Mouse (Mus musculus): ENCODE measurements around the gene Eif2d.

Eif2d gene

DNA sequence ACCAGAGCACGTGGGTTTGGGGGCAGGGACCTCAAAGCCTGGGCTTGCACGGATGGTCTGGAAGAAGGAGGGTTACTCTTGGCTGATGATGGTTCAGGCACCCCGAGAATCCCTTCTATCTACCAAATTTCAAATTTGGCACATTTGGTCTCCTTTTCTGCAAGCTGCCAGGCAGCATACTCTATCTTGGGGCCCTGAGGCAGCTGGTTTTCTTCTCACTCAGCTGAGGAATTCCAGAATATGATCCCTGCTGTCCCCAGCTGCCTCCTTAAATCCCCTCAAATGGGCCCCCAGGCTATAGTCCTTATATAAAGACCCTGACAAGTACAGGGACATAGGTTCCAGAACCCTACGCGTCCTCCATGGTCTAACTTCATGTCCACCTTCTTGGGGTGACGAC is 60.4 kb downstream of the Eif2d start:
- no peak for DNase-seq (ENCODE audit: low spot score)

DNA sequence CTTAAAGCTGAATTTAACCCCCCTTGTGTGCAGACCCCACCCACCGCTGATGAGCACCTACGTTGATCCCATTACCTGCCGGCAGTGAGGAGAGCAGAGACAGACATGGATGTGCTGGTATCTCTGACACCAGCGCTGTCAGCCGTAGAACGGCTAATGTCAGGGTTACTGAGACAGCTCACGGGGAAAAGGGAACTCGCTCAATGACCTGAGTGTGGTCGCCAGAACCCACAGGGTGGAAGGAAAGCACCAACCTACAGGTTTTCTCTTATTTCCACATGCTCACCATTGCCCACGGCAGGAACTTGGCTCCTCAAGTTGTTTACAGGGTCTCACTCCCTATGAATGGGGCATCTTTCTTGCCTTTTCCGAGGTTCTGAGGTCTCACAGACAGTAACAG is 66.0 kb downstream of the Eif2d start:
- DNase-seq (ENCODE audit: low spot score) = no peak

DNA sequence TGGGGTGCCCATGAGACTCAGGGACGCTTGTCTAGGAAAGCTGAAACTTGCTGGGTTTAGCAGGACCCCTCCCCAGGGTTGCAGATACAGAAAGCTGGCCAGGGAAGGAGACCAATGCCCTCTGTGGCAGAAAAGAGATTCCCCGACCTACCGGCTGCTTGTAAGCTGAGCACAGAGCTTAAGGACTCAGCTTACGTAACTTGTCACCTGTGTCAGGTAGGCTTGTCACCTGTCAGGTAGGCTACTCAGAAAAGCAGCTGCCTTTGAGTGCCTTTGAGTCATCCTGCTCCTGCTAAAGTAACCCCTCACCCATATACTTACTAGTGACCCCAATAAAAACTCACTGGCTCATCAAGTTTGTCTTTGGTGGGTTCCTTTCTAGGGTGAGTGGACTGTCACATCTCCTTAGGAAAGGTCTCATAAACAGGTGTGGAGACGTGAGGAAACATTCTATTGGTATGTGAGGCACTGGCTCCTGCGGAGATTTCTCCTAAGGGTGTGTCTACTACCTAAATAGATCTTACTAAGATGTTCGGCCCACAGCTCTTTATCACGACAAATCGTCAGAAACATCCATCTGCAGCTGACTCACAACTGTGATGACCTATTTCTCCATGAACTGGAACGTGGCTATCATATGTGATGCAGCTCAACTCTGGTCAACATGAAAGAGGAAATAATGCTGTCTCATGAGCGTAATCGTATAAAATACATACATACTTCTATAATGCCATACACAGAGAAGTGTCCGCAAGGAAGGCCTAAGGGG is 69.0 kb downstream of the Eif2d start:
- no peak for DNase-seq (ENCODE audit: low spot score)

DNA sequence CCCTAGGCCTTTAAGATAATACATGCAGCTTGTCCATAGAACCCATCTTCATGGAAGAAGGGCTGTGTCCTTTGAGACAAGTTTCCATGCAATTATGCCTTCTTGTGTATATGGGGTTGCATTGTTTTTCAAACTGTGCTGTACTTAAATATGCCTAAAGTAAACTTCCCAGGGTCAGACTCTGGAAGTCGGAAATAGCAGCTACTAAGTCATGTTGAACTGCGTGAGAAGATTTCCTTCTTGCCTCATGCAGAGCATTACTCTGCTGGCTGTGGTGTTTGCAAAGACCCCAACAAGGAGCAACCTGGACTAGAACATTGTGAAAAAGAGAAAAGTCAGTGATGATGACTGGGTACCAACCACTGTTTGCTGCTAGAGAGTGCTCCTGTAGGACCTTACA is 70.4 kb downstream of the Eif2d start:
- no peak for DNase-seq (ENCODE audit: low spot score)

DNA sequence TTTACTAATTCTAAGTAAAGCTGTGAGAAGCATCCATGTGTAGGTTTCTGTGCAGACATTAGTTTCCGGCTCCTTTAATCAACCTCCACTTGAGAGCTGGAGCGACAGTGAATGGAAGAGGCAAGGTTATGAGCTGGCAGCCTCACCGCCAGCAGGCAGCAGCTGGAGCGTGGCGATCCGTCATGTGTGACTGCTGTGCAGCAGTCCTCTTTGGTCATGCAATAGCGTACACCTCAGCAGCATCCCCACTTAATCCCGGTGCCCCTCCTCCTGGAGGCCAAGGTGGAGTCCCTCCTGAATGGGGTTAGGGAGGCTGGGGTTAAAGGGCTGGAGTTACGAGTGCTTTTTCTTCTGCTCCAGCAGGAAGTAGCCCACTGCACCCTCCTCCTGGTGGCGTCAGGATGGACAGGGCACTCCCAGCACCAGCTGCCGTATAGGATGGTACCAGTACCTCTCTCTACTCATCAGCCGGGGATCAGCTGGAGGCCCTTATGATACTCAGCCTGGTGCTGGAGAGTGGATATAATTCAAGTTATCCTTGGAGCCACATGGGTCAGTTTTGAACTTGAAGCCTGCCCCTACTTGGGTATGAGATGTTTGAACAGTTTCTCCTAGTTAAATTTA is 72.0 kb downstream of the Eif2d start:
- no peak for DNase-seq (ENCODE audit: low spot score)

DNA sequence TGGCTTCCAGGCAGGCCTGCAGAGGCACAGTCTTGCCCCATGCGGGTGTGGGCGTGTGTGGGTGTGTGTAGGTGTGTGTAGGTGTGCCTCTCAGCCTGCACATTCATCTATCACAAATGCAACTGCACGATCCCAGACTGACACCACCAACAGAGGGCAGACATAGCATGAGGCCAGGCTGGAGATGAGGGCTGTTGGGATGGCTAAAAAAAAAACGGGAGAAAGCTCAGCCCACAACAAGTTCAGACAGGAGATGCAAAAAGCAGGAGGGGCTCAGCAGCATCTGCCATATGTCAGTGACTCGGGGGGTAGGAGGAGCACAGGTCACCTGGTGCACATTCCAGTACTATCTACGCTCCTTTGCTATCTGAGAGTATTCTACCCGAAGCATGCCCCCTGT is 75.2 kb downstream of the Eif2d start:
- no peak for DNase-seq (ENCODE audit: low spot score)

DNA sequence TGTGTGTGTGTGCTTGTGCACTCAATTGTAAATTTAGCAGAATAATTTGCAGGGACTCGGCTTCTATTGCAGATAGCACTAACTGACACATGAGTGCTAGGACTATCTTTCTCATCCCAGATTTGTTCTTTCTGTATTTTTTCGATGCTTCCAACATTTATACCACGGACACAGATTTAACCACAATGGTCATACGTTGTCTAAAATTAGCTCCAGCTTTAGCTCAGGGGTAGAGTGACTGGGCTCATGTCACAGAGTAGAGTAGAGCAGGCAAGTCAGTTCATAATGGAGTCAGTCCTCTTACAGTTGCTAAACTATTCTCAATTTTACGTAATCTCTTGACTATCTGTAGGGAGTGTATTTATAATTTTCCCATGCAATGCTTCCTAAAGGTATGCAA is 75.7 kb downstream of the Eif2d start:
- DNase-seq (ENCODE audit: low spot score) = no peak

DNA sequence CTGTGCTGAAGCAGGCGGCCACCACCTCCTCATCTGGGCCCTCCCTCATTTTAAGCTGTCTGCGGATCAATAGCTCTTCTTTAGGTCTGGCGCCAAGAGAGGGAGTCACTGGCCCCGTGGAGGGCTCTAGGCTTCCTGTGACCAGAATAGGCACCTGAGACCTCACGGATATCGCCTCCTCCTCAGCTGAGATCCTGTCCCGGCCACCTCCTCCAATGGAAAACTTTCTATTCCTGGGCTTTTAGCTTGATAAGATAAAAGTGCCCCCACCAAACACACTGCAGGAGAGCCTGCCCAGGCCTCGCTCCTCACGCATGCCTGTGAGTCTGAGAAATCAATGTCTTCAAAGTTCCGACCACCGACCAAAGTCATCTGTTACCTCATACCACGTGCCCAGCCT is 80.5 kb downstream of the Eif2d start:
- no peak for DNase-seq (ENCODE audit: low spot score)

DNA sequence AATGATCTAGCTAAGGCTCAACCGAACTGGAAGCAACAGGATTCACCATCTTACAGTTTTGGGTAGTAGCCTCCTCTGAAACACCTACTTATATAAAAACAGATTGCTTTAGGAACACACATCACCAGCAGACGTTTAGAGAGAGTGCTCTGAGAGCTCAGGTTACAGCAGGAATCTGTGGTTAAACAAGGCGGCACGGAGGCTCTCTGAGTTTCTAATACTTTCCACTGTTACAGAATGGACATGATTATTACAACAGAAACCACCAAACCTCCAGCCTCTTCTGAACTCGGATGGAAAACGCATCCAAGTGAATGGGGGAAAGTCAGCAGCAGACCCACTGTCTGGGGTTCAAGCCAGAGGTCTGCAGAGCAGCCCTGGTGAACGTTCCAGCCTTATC is 83.1 kb downstream of the Eif2d start:
- DNase-seq (ENCODE audit: low spot score) = no peak
